Mouse (Mus musculus) cerebellum, adult 2 months (tissue): ENCODE data around the gene Eps15l1.

Experiments
- CTCF ChIP-seq: fragments of 200-500 bp; IDR thresholded peaks from 2 replicates; pipeline ENCODE4 v1.5.1; 2011; ENCODE audit warnings: low read depth, mild to moderate bottlenecking, control low read depth, low read length, moderate library complexity, borderline replicate concordance; ENCODE audit not compliant: insufficient read depth
- POLR2A ChIP-seq: fragments of 200-500 bp; IDR thresholded peaks from 2 replicates; pipeline ENCODE4 v1.6.1; 2011; ENCODE audit warnings: low read length, control low read depth, borderline replicate concordance; ENCODE audit not compliant: insufficient read depth

DNA sequence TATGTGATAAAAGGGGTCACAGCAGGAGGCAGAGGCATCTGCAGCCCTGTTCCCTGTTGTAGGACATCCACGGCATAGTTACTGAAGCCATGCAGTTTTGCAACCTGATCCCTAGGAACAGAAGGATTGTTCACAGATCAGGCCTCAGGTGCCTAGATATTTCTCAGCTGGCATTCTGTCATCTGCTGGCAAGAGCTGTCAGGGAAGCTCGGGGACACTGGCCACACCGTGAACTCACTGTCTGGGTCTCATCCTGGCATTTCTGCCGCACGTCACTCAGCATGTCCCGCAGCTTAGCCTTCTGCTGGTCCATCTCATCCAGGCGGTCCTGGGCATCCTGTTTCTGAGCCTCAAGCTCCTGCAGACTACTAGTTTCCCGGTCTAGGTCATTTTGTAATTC lies 40.6 kb downstream of the Eps15l1 start:
- no peak for TF ChIP-seq POLR2A
- TF ChIP-seq CTCF = no peak
